Mouse (Mus musculus): ENCODE data around the gene Otc. TPM values are rescaled to one million over a fixed set of nuclear protein-coding genes. Genes with fewer than 3 reads are reported as not detected.

Gene Otc
- polyA plus RNA-seq, 1 experiment, result not detected

- TF ChIP-seq POLR2A (IDR thresholded peaks at IDR 0.05; ENCODE audit: insufficient read depth, low read length), result no peak
- no peak for TF ChIP-seq EP300 (IDR thresholded peaks at IDR 0.05; ENCODE audit: insufficient read depth, low read depth, low read length)
- no peak for TF ChIP-seq CTCF (IDR thresholded peaks at IDR 0.05; ENCODE audit: low read depth, low read length)
Measured at GRCm38 (mm10) chrX:10268308-10268707, 16.2 kb downstream of the Otc start.

DNA sequence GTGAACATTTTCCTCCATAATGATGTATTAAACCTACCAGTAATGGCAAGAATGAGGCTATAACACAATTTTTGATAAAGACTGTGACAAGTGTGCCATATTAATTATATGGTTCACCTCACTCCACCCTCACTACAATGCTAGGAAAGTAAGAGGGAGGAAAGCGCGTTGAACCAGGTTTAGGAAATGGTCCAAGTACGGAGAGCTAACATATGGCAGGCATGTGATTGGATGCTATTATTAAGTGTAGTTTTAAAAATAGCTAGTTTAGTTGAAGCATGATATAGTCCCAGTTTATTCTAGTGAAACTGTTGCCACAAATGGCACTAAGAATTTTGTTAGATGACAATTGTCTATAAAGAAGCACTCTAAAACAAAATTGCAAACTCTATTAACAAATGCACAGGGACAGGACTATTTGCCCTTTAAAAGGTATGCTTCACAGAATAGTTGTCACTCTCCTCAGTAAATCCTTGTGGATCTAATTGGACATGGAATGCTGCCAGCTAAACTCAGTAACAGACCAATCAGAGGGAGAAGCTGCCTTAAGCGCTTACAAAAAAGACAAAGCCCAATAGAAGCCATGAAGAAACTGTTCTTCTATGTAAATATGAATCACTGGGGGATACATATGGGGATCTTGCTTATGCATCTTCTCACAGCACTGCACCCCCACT is 16.8 kb downstream of the Otc start:
- no peaks in the 10 kb centered on the region for H3K9me3 ChIP-seq (replicated peaks; ENCODE audit: control insufficient read depth, insufficient read depth, low read length, poor library complexity, severe bottlenecking)
- H3K4me3 ChIP-seq (ENCODE audit: low read depth, low read length), result no peak overlapping the region
- H3K36me3 ChIP-seq (ENCODE audit: control insufficient read depth, insufficient read depth, low read length, poor library complexity, severe bottlenecking), result no peaks in the 10 kb centered on the region
- H3K4me1 ChIP-seq (ENCODE audit: control insufficient read depth, insufficient read depth, low read length), result no peaks in the 10 kb centered on the region
- no peaks in the 10 kb centered on the region for H3K27me3 ChIP-seq (ENCODE audit: control insufficient read depth, insufficient read depth, low read length, poor library complexity, severe bottlenecking)
- TF ChIP-seq CTCF (IDR thresholded peaks at IDR 0.05; ENCODE audit: low read depth, low read length) (no peak), POLR2A (IDR thresholded peaks at IDR 0.05; ENCODE audit: insufficient read depth, low read length) (no peak), EP300 (IDR thresholded peaks at IDR 0.05; ENCODE audit: insufficient read depth, low read depth, low read length) (no peak)
- no peak overlapping the region for H3K9ac ChIP-seq (ENCODE audit: low read depth, poor library complexity, severe bottlenecking)
- no peak overlapping the region for H3K27ac ChIP-seq (ENCODE audit: insufficient read depth, low read length)

More at GRCm38 (mm10) chrX:10268308-10268707, 16.2 kb downstream of the Otc start:
- Histone ChIP-seq H3K27ac (ENCODE audit: insufficient read depth, low read length) (no peak overlapping the region), H3K4me1 (ENCODE audit: control insufficient read depth, insufficient read depth, low read length) (no peaks in the 10 kb centered on the region), H3K9ac (ENCODE audit: low read depth, poor library complexity, severe bottlenecking) (no peak overlapping the region), H3K36me3 (ENCODE audit: control insufficient read depth, insufficient read depth, low read length, poor library complexity, severe bottlenecking) (no peaks in the 10 kb centered on the region), H3K27me3 (ENCODE audit: control insufficient read depth, insufficient read depth, low read length, poor library complexity, severe bottlenecking) (no peaks in the 10 kb centered on the region), H3K9me3 (replicated peaks; ENCODE audit: control insufficient read depth, insufficient read depth, low read length, poor library complexity, severe bottlenecking) (no peaks in the 10 kb centered on the region), H3K4me3 (ENCODE audit: low read depth, low read length) (no peak overlapping the region)

DNA sequence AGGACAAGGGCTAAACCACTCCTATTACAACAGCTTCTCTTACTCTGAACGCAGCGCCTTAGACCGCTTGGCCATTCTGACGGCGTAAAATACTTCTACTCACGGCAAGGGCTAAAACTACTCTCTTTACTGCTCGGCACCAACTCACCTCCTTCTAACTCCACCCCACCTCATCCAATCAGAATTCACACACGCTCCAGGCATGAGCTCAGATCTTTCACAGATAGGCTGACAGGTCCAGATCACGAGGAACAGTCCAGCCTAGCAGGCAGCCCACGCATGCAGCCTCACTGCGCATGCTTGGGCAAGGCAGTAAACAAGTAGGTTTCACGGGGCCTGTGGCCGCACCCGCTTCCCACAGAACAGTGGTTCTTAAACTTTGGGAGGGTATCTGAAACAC is 45.2 kb downstream of the Otc start:
- H3K4me1 ChIP-seq (ENCODE audit: control insufficient read depth, insufficient read depth, low read length), result no peaks in the 10 kb centered on the region
- no peak for TF ChIP-seq EP300 (IDR thresholded peaks at IDR 0.05; ENCODE audit: insufficient read depth, low read depth, low read length)
- no peak for TF ChIP-seq POLR2A (IDR thresholded peaks at IDR 0.05; ENCODE audit: insufficient read depth, low read length)
- no peak for TF ChIP-seq CTCF (IDR thresholded peaks at IDR 0.05; ENCODE audit: low read depth, low read length)
- no peak overlapping the region for H3K9ac ChIP-seq (ENCODE audit: low read depth, poor library complexity, severe bottlenecking)
- no peaks in the 10 kb centered on the region for H3K9me3 ChIP-seq (replicated peaks; ENCODE audit: control insufficient read depth, insufficient read depth, low read length, poor library complexity, severe bottlenecking)
- no peak overlapping the region for H3K4me3 ChIP-seq (ENCODE audit: low read depth, low read length)
- no peaks in the 10 kb centered on the region for H3K36me3 ChIP-seq (ENCODE audit: control insufficient read depth, insufficient read depth, low read length, poor library complexity, severe bottlenecking)
- no peak overlapping the region for H3K27ac ChIP-seq (ENCODE audit: insufficient read depth, low read length)
- H3K27me3 ChIP-seq (ENCODE audit: control insufficient read depth, insufficient read depth, low read length, poor library complexity, severe bottlenecking), result no peaks in the 10 kb centered on the region

DNA sequence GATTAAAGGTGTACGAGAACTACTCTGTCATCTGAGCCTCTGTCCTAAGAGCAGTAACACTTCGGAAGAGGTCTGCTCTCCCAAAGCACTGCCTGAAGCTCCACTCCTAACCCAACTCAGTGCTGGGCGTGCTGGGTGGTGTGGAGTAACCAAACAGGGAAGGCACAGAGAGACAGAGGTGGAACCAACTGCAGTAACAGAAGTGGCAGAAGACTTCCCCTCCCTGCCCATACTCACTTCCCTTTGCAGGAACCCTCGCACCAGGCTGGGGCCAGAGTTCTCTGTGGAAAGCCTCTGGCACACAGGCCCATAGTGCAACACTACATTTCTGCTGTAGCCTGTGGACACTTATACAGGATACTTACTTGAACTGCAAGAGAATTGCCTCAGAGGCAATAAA is 66.1 kb downstream of the Otc start:
- H3K27me3 ChIP-seq (ENCODE audit: control insufficient read depth, insufficient read depth, low read length, poor library complexity, severe bottlenecking), result no peaks in the 10 kb centered on the region
- H3K9ac ChIP-seq (ENCODE audit: low read depth, poor library complexity, severe bottlenecking), result no peak overlapping the region
- no peaks in the 10 kb centered on the region for H3K9me3 ChIP-seq (replicated peaks; ENCODE audit: control insufficient read depth, insufficient read depth, low read length, poor library complexity, severe bottlenecking)
- TF ChIP-seq CTCF (IDR thresholded peaks at IDR 0.05; ENCODE audit: low read depth, low read length), result no peak
- no peak overlapping the region for H3K4me3 ChIP-seq (ENCODE audit: low read depth, low read length)
- H3K4me1 ChIP-seq (ENCODE audit: control insufficient read depth, insufficient read depth, low read length), result no peaks in the 10 kb centered on the region
- H3K36me3 ChIP-seq (ENCODE audit: control insufficient read depth, insufficient read depth, low read length, poor library complexity, severe bottlenecking), result no peaks in the 10 kb centered on the region
- no peak overlapping the region for H3K27ac ChIP-seq (ENCODE audit: insufficient read depth, low read length)

DNA sequence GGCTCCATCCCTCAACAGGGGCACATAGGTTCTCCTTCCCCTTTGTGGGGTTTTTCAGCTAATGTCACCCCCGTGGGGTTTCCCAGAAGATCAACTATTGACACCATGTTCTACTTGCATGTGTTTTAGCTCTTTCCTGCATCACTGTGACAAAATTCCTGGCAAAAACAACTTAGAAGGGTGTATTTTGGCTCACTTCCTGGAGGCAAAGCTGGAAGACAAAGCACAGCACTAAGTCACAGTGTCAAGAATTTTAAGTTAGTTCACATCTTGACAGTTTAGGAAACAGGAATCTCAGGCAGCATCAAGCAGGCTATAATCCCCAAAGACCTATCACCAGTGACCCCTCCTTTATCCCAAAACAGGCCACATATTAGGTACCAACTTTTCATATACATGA is 78.1 kb downstream of the Otc start:
- H3K36me3 ChIP-seq (ENCODE audit: control insufficient read depth, insufficient read depth, low read length, poor library complexity, severe bottlenecking), result no peaks in the 10 kb centered on the region

DNA sequence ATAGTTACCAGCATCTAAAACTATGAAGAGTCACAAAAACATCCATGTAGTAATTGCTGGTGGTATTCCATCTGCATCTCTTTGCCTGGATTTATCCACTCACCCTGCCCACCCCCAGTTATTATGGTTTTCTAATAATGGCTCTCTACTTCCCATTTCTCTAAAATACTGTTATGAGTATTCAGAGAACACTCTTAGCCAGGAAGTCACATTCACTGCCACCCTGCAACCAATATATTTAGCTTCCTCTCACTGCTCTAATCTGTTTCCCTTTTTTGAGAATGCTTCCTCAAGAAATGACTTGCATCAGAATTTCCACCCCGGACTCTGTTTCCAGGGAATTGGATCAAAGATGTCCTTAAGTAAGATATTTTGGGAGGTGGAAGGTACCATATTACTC is 79.6 kb downstream of the Otc start:
- Histone ChIP-seq H3K4me3 (ENCODE audit: low read depth, low read length) (no peak overlapping the region), H3K9me3 (replicated peaks; ENCODE audit: control insufficient read depth, insufficient read depth, low read length, poor library complexity, severe bottlenecking) (no peaks in the 10 kb centered on the region), H3K27ac (ENCODE audit: insufficient read depth, low read length) (no peak overlapping the region), H3K9ac (ENCODE audit: low read depth, poor library complexity, severe bottlenecking) (no peak overlapping the region), H3K36me3 (ENCODE audit: control insufficient read depth, insufficient read depth, low read length, poor library complexity, severe bottlenecking) (no peaks in the 10 kb centered on the region), H3K4me1 (ENCODE audit: control insufficient read depth, insufficient read depth, low read length) (no peaks in the 10 kb centered on the region), H3K27me3 (ENCODE audit: control insufficient read depth, insufficient read depth, low read length, poor library complexity, severe bottlenecking) (no peaks in the 10 kb centered on the region)
- no peak for TF ChIP-seq POLR2A (IDR thresholded peaks at IDR 0.05; ENCODE audit: insufficient read depth, low read length)
- TF ChIP-seq EP300 (IDR thresholded peaks at IDR 0.05; ENCODE audit: insufficient read depth, low read depth, low read length), result no peak
- no peak for TF ChIP-seq CTCF (IDR thresholded peaks at IDR 0.05; ENCODE audit: low read depth, low read length)

More for the DNA sequence above, 78.1 kb downstream of the Otc start:
- TF ChIP-seq POLR2A (IDR thresholded peaks at IDR 0.05; ENCODE audit: insufficient read depth, low read length) (no peak), CTCF (IDR thresholded peaks at IDR 0.05; ENCODE audit: low read depth, low read length) (no peak), EP300 (IDR thresholded peaks at IDR 0.05; ENCODE audit: insufficient read depth, low read depth, low read length) (no peak)
- H3K9ac ChIP-seq (ENCODE audit: low read depth, poor library complexity, severe bottlenecking), result no peak overlapping the region
- no peaks in the 10 kb centered on the region for H3K4me1 ChIP-seq (ENCODE audit: control insufficient read depth, insufficient read depth, low read length)
- H3K4me3 ChIP-seq (ENCODE audit: low read depth, low read length), result no peak overlapping the region
- no peak overlapping the region for H3K27ac ChIP-seq (ENCODE audit: insufficient read depth, low read length)
- no peaks in the 10 kb centered on the region for H3K27me3 ChIP-seq (ENCODE audit: control insufficient read depth, insufficient read depth, low read length, poor library complexity, severe bottlenecking)
- H3K9me3 ChIP-seq (replicated peaks; ENCODE audit: control insufficient read depth, insufficient read depth, low read length, poor library complexity, severe bottlenecking), result no peaks in the 10 kb centered on the region

Measured in ES-Bruce4 (cell line).